Mouse (Mus musculus): Measurements from ENCODE around the gene Gm14525.

Gm14525 gene

DNA sequence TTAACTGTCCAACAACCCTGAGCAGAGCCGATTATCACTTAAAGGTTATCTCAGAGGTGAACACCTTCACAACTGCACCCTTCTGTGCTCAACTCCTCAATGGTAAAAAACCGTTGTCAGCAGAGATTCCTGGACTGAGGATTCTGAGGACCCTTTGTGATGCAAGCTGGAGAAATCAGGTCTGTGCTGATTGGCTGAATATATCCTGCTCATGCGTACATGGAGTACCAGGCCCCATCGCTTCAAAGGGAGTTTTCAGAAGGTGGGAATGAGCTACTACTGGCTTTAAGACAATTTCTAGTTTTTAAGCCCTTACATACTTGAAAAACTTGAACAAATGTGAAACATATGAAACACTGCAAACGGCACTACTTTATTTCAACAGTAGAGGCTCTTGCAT lies at the start of gene Gm14525:
Gene Gm14525 (minus strand): TSS at position 101 of the 400 bp plus-strand sequence.
- 91% methylated on average over 3 of the region's 5 CpGs for WGBS
